Mouse (Mus musculus): ENCODE results near the gene Irgq. TPM values are rescaled to one million over a fixed set of nuclear protein-coding genes. Genes with fewer than 3 reads are reported as not detected.
"Not testable (repeated sequence)": the region's sequence is repeated elsewhere in the genome, so short reads cannot be mapped to it uniquely, and the experiment has no call there.

The Irgq gene
- polyA plus RNA-seq (2015; fragmentation: Nextera tagmentation; extraction: Ambion mirVana): 5.5 and 5.7 TPM in 2 replicates

- peak; percentile 100 for DNase-seq (ENCODE audit: low spot score)
Measured at GRCm38 (mm10) chr7:24530062-24530931, at the start of gene Irgq. Irgq (plus strand) TSS chr7:24530689.

GRCm38 (mm10) chr7:24480986-24481473, 49.5 kb upstream of the Irgq start:
- DNase-seq (ENCODE audit: low spot score): no peak

- DNase-seq (ENCODE audit: low spot score): peak; percentile 91
Measured at GRCm38 (mm10) chr7:24481474-24482207, 48.8 kb upstream of the Irgq start, which contains the start of gene Cadm4. Cadm4 (plus strand) TSS chr7:24482023.

GRCm38 (mm10) chr7:24482208-24483020, 48.1 kb upstream of the Irgq start:
- DNase-seq (ENCODE audit: low spot score): no peak

GRCm38 (mm10) chr7:24483291-24483690, 47.2 kb upstream of the Irgq start:
- not testable (repeated sequence) for DNase-seq (ENCODE audit: low spot score)

GRCm38 (mm10) chr7:24485481-24485880, 45.0 kb upstream of the Irgq start:
- no peak for DNase-seq (ENCODE audit: low spot score)

GRCm38 (mm10) chr7:24486654-24487130, 43.8 kb upstream of the Irgq start:
- DNase-seq (ENCODE audit: low spot score): no peak

- no peak for DNase-seq (ENCODE audit: low spot score)
Measured at GRCm38 (mm10) chr7:24487403-24487802, 43.1 kb upstream of the Irgq start.

- DNase-seq (ENCODE audit: low spot score): no peak
Measured at GRCm38 (mm10) chr7:24488303-24488702, 42.2 kb upstream of the Irgq start.

- DNase-seq (ENCODE audit: low spot score): no peak
Measured at GRCm38 (mm10) chr7:24499856-24500577, 30.5 kb upstream of the Irgq start.

- DNase-seq (ENCODE audit: low spot score): peak; percentile 41
Measured at GRCm38 (mm10) chr7:24500929-24501328, 29.6 kb upstream of the Irgq start.

- no peak for DNase-seq (ENCODE audit: low spot score)
Measured at GRCm38 (mm10) chr7:24501492-24501891, 29.0 kb upstream of the Irgq start.

- no peak for DNase-seq (ENCODE audit: low spot score)
Measured at GRCm38 (mm10) chr7:24504004-24504403, 26.5 kb upstream of the Irgq start.

- no peak for DNase-seq (ENCODE audit: low spot score)
Measured at GRCm38 (mm10) chr7:24504868-24505267, 25.6 kb upstream of the Irgq start.

GRCm38 (mm10) chr7:24505447-24506064, 24.9 kb upstream of the Irgq start:
- DNase-seq (ENCODE audit: low spot score): no peak

GRCm38 (mm10) chr7:24506065-24506459, 24.4 kb upstream of the Irgq start:
- no peak for DNase-seq (ENCODE audit: low spot score)

GRCm38 (mm10) chr7:24506476-24506837, 24.0 kb upstream of the Irgq start:
- DNase-seq (ENCODE audit: low spot score): no peak

- DNase-seq (ENCODE audit: low spot score): peak; percentile 57
Measured at GRCm38 (mm10) chr7:24506838-24507725, 23.4 kb upstream of the Irgq start, which contains the start of gene Zfp428. Zfp428 (plus strand) TSS chr7:24507006.

- DNase-seq (ENCODE audit: low spot score): no peak
Measured at GRCm38 (mm10) chr7:24507726-24508114, 22.8 kb upstream of the Irgq start.
